Mouse (Mus musculus) heart, adult 9 months (tissue): ENCODE data around the gene B9d1.

Source experiments
- DNase-seq, 2 experiments: peaks; one replicate each; pipeline ENCODE4 v3.0.0; 2022; ENCODE audit warnings: low spot score in 2 of 2

The B9d1 gene

GRCm38 (mm10) chr11:61489085-61489484 lies 15.9 kb upstream of the B9d1 start:
- no peak for DNase-seq

- DNase-seq = no peak
These were observed 15.1 kb upstream of the B9d1 start for GRCm38 (mm10) chr11:61489874-61490273.

- DNase-seq = no peak
These were observed 13.9 kb upstream of the B9d1 start for GRCm38 (mm10) chr11:61490944-61491520.

- no peak for DNase-seq
These were observed 12.1 kb upstream of the B9d1 start for GRCm38 (mm10) chr11:61492749-61493401.

- DNase-seq = no peak
These were observed 11.3 kb upstream of the B9d1 start for GRCm38 (mm10) chr11:61493525-61494128.

- DNase-seq = peak; percentile 97 to 98
These were observed 10.6 kb upstream of the B9d1 start, which contains the start of gene Mapk7 for GRCm38 (mm10) chr11:61494129-61494997. Gene Mapk7, minus strand, starts transcription at chr11:61494406.

GRCm38 (mm10) chr11:61495528-61495927 lies 9.4 kb upstream of the B9d1 start:
- no peak for DNase-seq

GRCm38 (mm10) chr11:61497490-61497889 lies 7.5 kb upstream of the B9d1 start:
- DNase-seq = no peak

GRCm38 (mm10) chr11:61498736-61499504 lies 6.0 kb upstream of the B9d1 start:
- no peak for DNase-seq

GRCm38 (mm10) chr11:61503933-61504332 lies 1.0 kb upstream of the B9d1 start:
- DNase-seq = no peak

GRCm38 (mm10) chr11:61514953-61515352 lies 10.0 kb downstream of the B9d1 start:
- DNase-seq = no peak

- DNase-seq = no peak
These were observed 13.0 kb downstream of the B9d1 start for GRCm38 (mm10) chr11:61517971-61518370.

GRCm38 (mm10) chr11:61518871-61519270 lies 13.9 kb downstream of the B9d1 start:
- no peak for DNase-seq

- peak in 1 of 2 experiments; percentile 42 for DNase-seq
These were observed 14.7 kb downstream of the B9d1 start for GRCm38 (mm10) chr11:61519484-61520107.

- DNase-seq = no peak
These were observed 21.9 kb downstream of the B9d1 start for GRCm38 (mm10) chr11:61526872-61527271.

- DNase-seq = peak; percentile 19 to 38
These were observed 24.3 kb downstream of the B9d1 start for GRCm38 (mm10) chr11:61529268-61529713.

GRCm38 (mm10) chr11:61532820-61533219 lies 27.9 kb downstream of the B9d1 start:
- peak in 1 of 2 experiments; percentile 28 for DNase-seq

- peak; percentile 75 to 86 for DNase-seq
These were observed 28.6 kb downstream of the B9d1 start for GRCm38 (mm10) chr11:61533571-61533970.

GRCm38 (mm10) chr11:61535530-61535929 lies 30.6 kb downstream of the B9d1 start:
- DNase-seq = no peak

- no peak for DNase-seq
These were observed 32.0 kb downstream of the B9d1 start for GRCm38 (mm10) chr11:61536952-61537351.

- DNase-seq = no peak
These were observed 32.4 kb downstream of the B9d1 start for GRCm38 (mm10) chr11:61537362-61537761.
